Mouse (Mus musculus) limb, embryonic 12.5 days (tissue): ENCODE results near the gene Gramd1c. TPM values are rescaled to one million over a fixed set of nuclear protein-coding genes. Genes with fewer than 3 reads are reported as not detected.

ENCODE experiments used
- ATAC-seq: fragments of 200-750 bp; cut with Nextera tagmentation; 2 replicates; pipeline ENCODE4 v1.8.0; 2017; ENCODE audit warnings: low read depth, moderate TSS enrichment; ENCODE audit not compliant: insufficient number of reproducible peaks, insufficient read depth, low FRiP score, low TSS enrichment
- H3K27ac ChIP-seq: fragments of 300-500 bp; sonication (generic); 2 replicates; pipeline ENCODE4 v1.5.1; 2016; ENCODE audit warnings: mild to moderate bottlenecking, moderate library complexity
- H3K27me3 ChIP-seq: fragments of 300-500 bp; sonication (generic); 2 replicates; pipeline ENCODE4 v1.6.1; 2016; ENCODE audit warnings: mild to moderate bottlenecking, moderate library complexity
- H3K36me3 ChIP-seq: fragments of 300-500 bp; sonication (generic); 2 replicates; pipeline ENCODE4 v1.6.1; 2016; ENCODE audit warnings: mild to moderate bottlenecking, moderate library complexity
- H3K4me1 ChIP-seq: fragments of 300-500 bp; sonication (generic); replicated peaks from 2 replicates; pipeline ENCODE4 v1.6.1; 2016
- H3K4me2 ChIP-seq: fragments of 300-500 bp; sonication (generic); 2 replicates; pipeline ENCODE4 v1.6.1; 2016; ENCODE audit warnings: mild to moderate bottlenecking, moderate library complexity
- H3K4me3 ChIP-seq: fragments of 300-500 bp; sonication (generic); replicated peaks from 2 replicates; pipeline ENCODE4 v1.5.1; 2016; ENCODE audit warnings: mild to moderate bottlenecking
- H3K9ac ChIP-seq: fragments of 300-500 bp; sonication (generic); replicated peaks from 2 replicates; pipeline ENCODE4 v1.6.1; 2016; ENCODE audit warnings: mild to moderate bottlenecking, moderate library complexity
- H3K9me3 ChIP-seq: fragments of 300-500 bp; sonication (generic); 2 replicates; pipeline ENCODE4 v1.6.1; 2016; ENCODE audit warnings: mild to moderate bottlenecking, moderate library complexity
- WGBS: fragments of 180-500 bp; shearing (Covaris S2); methylation state at CpG from one replicate; pipeline ENCODE4 v1.1.7; 2016; 5-methylcytosine and 5-hydroxymethylcytosine counted together
- polyA plus RNA-seq: library from polyadenylated mRNA; unstranded; fragments of >200 nt; fragmentation: Nextera tagmentation; extraction: Ambion mirVana; gene quantifications from 2 replicates; pipeline ENCODE4 v1.2.1, GENCODE M21; 2016

Gramd1c gene
- polyA plus RNA-seq, 1 experiment from 2014 or later: 7.3 TPM

DNA sequence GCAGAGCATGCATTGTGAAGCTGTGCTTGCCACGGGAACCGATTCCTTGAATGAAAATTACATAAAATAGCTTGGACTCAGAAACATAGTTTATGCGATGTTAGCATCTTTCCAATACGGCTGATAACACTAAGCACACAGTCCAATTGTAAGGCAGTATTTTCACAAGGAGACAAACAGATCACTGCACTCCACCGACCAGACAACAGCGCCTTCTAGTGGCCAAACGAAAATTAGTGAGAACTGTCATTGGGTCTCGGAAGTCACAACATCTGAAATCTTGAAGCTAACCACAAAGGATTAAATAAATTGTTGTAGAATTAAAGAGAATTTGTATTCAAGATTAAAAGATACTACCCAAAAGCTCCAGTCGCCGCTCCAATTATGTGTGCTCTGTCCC, 4.4 kb downstream of the Gramd1c start:
- WGBS: 29% methylated on average over 10 of the region's 10 CpGs
- Histone ChIP-seq H3K4me1 (peaks cover 12% of the 10 kb centered on the region; the same call in 1 of the 2 replicates), H3K4me3 (no peak overlapping the region), H3K27me3 (no peaks in the 10 kb centered on the region), H3K9ac (no peak overlapping the region), H3K4me2 (no peak overlapping the region), H3K9me3 (no peaks in the 10 kb centered on the region), H3K27ac (no peak overlapping the region), H3K36me3 (no peaks in the 10 kb centered on the region)
- no peak for ATAC-seq

- 63% methylated on average over 8 of the region's 8 CpGs for WGBS
- H3K36me3 ChIP-seq: no peaks in the 10 kb centered on the region
- H3K9me3 ChIP-seq: no peaks in the 10 kb centered on the region
- no peak for ATAC-seq
- no peak overlapping the region for H3K27ac ChIP-seq
- H3K27me3 ChIP-seq: no peaks in the 10 kb centered on the region
- peaks cover 20% of the 10 kb centered on the region for H3K4me1 ChIP-seq
- no peak overlapping the region for H3K9ac ChIP-seq
- no peak overlapping the region for H3K4me2 ChIP-seq
- H3K4me3 ChIP-seq: no peak overlapping the region
These were observed 7.4 kb downstream of the Gramd1c start for GRCm38 (mm10) chr16:44055766-44056165.

- ATAC-seq: peak; percentile 61; the same call in 1 of the 2 replicates
- no peaks in the 10 kb centered on the region for H3K36me3 ChIP-seq
- no peak overlapping the region for H3K9ac ChIP-seq
- peak overlapping the region; percentile 45; the same call in 1 of the 2 replicates for H3K27ac ChIP-seq
- WGBS: 12% methylated on average over 6 of the region's 6 CpGs
- no peaks in the 10 kb centered on the region for H3K27me3 ChIP-seq
- H3K4me3 ChIP-seq: no peak overlapping the region
- H3K4me1 ChIP-seq: peaks cover 16% of the 10 kb centered on the region
- peak overlapping the region; percentile 15; the same call in 1 of the 2 replicates for H3K4me2 ChIP-seq
- no peaks in the 10 kb centered on the region for H3K9me3 ChIP-seq
These were observed 9.9 kb downstream of the Gramd1c start for GRCm38 (mm10) chr16:44053265-44053664.

GRCm38 (mm10) chr16:44052390-44052789, 10.8 kb downstream of the Gramd1c start:
- WGBS: 71% methylated on average over 6 of the region's 6 CpGs

GRCm38 (mm10) chr16:44050139-44050538, 13.0 kb downstream of the Gramd1c start:
- no peaks in the 10 kb centered on the region for H3K9me3 ChIP-seq
- 80% methylated on average over 5 of the region's 5 CpGs for WGBS
- no peaks in the 10 kb centered on the region for H3K36me3 ChIP-seq
- no peak overlapping the region for H3K27ac ChIP-seq
- H3K4me2 ChIP-seq: no peak overlapping the region
- H3K4me1 ChIP-seq: peaks cover 15% of the 10 kb centered on the region
- no peak overlapping the region for H3K9ac ChIP-seq
- no peak for ATAC-seq
- no peaks in the 10 kb centered on the region for H3K27me3 ChIP-seq
- H3K4me3 ChIP-seq: no peak overlapping the region

More at GRCm38 (mm10) chr16:44052390-44052789, 10.8 kb downstream of the Gramd1c start:
- Histone ChIP-seq H3K36me3 (no peaks in the 10 kb centered on the region), H3K27me3 (no peaks in the 10 kb centered on the region), H3K27ac (no peak overlapping the region), H3K4me3 (no peak overlapping the region), H3K4me1 (peaks cover 15% of the 10 kb centered on the region), H3K9me3 (no peaks in the 10 kb centered on the region), H3K9ac (no peak overlapping the region), H3K4me2 (no peak overlapping the region)
- no peak for ATAC-seq

DNA sequence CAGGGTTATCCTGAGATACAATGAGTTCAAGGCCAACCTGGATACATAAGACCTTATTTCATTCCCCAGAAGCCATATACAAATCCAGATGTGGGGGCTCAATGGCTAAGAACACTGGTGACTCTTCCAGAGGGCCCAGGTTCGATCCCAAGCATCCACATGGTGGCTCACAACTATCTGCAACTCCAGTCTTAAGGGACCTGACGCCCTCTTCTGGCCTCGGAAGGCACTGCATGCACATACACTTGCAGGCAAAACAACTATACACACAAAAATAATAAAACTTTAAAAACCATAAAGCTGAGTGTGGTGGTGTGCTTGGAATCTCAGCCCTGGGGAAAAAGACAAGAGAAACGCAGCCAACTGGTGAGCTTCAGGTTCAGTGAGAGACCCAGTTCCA, 24.0 kb downstream of the Gramd1c start:
- whole genome bisulfite sequencing: 79% methylated on average over 4 of the region's 4 CpGs
- H3K4me3 ChIP-seq: no peak overlapping the region
- H3K4me2 ChIP-seq: no peak overlapping the region
- no peak for ATAC-seq
- H3K27ac ChIP-seq: no peak overlapping the region
- H3K27me3 ChIP-seq: no peaks in the 10 kb centered on the region
- H3K9me3 ChIP-seq: 0 out of 2 replicates have a peak, but pooled peaks cover 3% of the 10 kb centered on the region
- no peaks in the 10 kb centered on the region for H3K4me1 ChIP-seq
- H3K36me3 ChIP-seq: no peaks in the 10 kb centered on the region
- H3K9ac ChIP-seq: no peak overlapping the region

- no peak overlapping the region for H3K27ac ChIP-seq
- H3K4me3 ChIP-seq: no peak overlapping the region
- 0 out of 2 replicates have a peak, but pooled peaks cover 3% of the 10 kb centered on the region for H3K9me3 ChIP-seq
- no peak for ATAC-seq
- H3K36me3 ChIP-seq: no peaks in the 10 kb centered on the region
- H3K27me3 ChIP-seq: no peaks in the 10 kb centered on the region
- H3K9ac ChIP-seq: no peak overlapping the region
- H3K4me1 ChIP-seq: no peaks in the 10 kb centered on the region
- 64% methylated on average over 3 of the region's 3 CpGs for WGBS
- no peak overlapping the region for H3K4me2 ChIP-seq
These were observed 27.9 kb downstream of the Gramd1c start for GRCm38 (mm10) chr16:44035221-44035620.

- H3K9ac ChIP-seq: no peak overlapping the region
- no peak overlapping the region for H3K4me2 ChIP-seq
- no peaks in the 10 kb centered on the region for H3K9me3 ChIP-seq
- no peak overlapping the region for H3K27ac ChIP-seq
- no peak overlapping the region for H3K4me3 ChIP-seq
- no peaks in the 10 kb centered on the region for H3K4me1 ChIP-seq
- 89% methylated on average over 5 of the region's 5 CpGs for WGBS
- no peaks in the 10 kb centered on the region for H3K36me3 ChIP-seq
- no peak for ATAC-seq
- no peaks in the 10 kb centered on the region for H3K27me3 ChIP-seq
These were observed 29.8 kb downstream of the Gramd1c start for GRCm38 (mm10) chr16:44033365-44033764.

GRCm38 (mm10) chr16:44029273-44029672, 33.9 kb downstream of the Gramd1c start:
- H3K4me2 ChIP-seq: no peak overlapping the region
- no peak overlapping the region for H3K9ac ChIP-seq
- no peak overlapping the region for H3K4me3 ChIP-seq
- peaks cover 16% of the 10 kb centered on the region; the same call in 1 of the 2 replicates for H3K4me1 ChIP-seq
- no peaks in the 10 kb centered on the region for H3K27me3 ChIP-seq
- no peaks in the 10 kb centered on the region for H3K36me3 ChIP-seq
- no peak overlapping the region for H3K27ac ChIP-seq
- H3K9me3 ChIP-seq: no peaks in the 10 kb centered on the region
- WGBS: 63% methylated on average over 2 of the region's 2 CpGs
- no peak for ATAC-seq

DNA sequence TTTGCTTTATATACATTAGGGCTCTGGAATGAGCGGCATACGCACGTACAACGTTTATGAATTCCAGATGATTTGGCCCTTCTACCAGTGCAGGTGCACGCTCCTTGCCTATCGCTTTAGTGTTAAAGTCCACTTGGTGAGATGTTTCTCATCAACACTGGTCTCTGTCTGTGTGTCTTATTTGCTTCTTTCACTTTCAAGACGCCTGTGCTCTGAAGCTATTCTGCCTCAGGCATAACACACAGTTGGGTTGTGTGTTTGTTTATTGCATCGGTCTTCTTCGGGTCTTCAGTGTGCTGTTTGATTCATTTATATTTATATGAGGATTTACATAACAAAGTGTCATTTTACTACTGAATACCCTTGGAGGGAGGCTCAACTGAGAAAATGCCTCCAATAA, 36.3 kb downstream of the Gramd1c start:
- 55% methylated on average over 9 of the region's 9 CpGs for WGBS
- no peak for ATAC-seq

GRCm38 (mm10) chr16:44026210-44026609, 36.9 kb downstream of the Gramd1c start:
- Histone ChIP-seq H3K27ac (no peak overlapping the region), H3K9me3 (no peaks in the 10 kb centered on the region), H3K4me3 (no peak overlapping the region), H3K9ac (no peak overlapping the region), H3K4me2 (no peak overlapping the region), H3K36me3 (no peaks in the 10 kb centered on the region), H3K27me3 (no peaks in the 10 kb centered on the region), H3K4me1 (peaks cover 16% of the 10 kb centered on the region; the same call in 1 of the 2 replicates)
- no peak for ATAC-seq
- 72% methylated on average over 6 of the region's 6 CpGs for WGBS

More for the DNA sequence above, 36.3 kb downstream of the Gramd1c start:
- H3K4me2 ChIP-seq: no peak overlapping the region
- no peak overlapping the region for H3K4me3 ChIP-seq
- H3K4me1 ChIP-seq: peaks cover 16% of the 10 kb centered on the region; the same call in 1 of the 2 replicates
- H3K27me3 ChIP-seq: no peaks in the 10 kb centered on the region
- no peaks in the 10 kb centered on the region for H3K36me3 ChIP-seq
- H3K9ac ChIP-seq: no peak overlapping the region
- H3K9me3 ChIP-seq: no peaks in the 10 kb centered on the region
- no peak overlapping the region for H3K27ac ChIP-seq

- Histone ChIP-seq H3K9ac (no peak overlapping the region), H3K4me1 (no peaks in the 10 kb centered on the region), H3K27ac (no peak overlapping the region), H3K9me3 (no peaks in the 10 kb centered on the region), H3K36me3 (no peaks in the 10 kb centered on the region), H3K27me3 (no peaks in the 10 kb centered on the region), H3K4me3 (no peak overlapping the region), H3K4me2 (no peak overlapping the region)
- no peak for ATAC-seq
- 88% methylated on average over 2 of the region's 2 CpGs for WGBS
These were observed 44.1 kb downstream of the Gramd1c start for GRCm38 (mm10) chr16:44018986-44019548.
